Mouse (Mus musculus): ENCODE data around the gene Gpsm1. TPM values are rescaled to one million over a fixed set of nuclear protein-coding genes. Genes with fewer than 3 reads are reported as not detected.

Gpsm1 gene
- total and polyA plus RNA-seq, 3 experiments = 1.4 to 6.9 TPM; not detected in 1

- Histone ChIP-seq H3K27ac (ENCODE audit: control insufficient read depth, low read depth, low read length) (no peak overlapping the region), H3K9me3 (replicated peaks; ENCODE audit: insufficient read depth, low read length) (no peaks in the 10 kb centered on the region), H3K36me3 (ENCODE audit: control insufficient read depth in 1 of 2, insufficient read depth in 2 of 2, low read length in 2 of 2) (no peaks in the 10 kb centered on the region), H3K9ac (ENCODE audit: control insufficient read depth, low read depth, low read length, poor library complexity, severe bottlenecking) (no peak overlapping the region), H3K79me2 (ENCODE audit: control insufficient read depth, insufficient read depth, low read length, poor library complexity) (no peaks in the 10 kb centered on the region), H3K4me1 (ENCODE audit: control insufficient read depth in 1 of 2, insufficient read depth in 2 of 2, low read length in 2 of 2) (no peaks in the 10 kb centered on the region), H3K4me3 (ENCODE audit: control insufficient read depth in 1 of 2, insufficient read depth in 1 of 2, low read depth in 2 of 2, low read length in 2 of 2) (no peak overlapping the region), H3K27me3 (ENCODE audit: control insufficient read depth in 1 of 2, insufficient read depth in 2 of 2, low read length in 2 of 2) (peaks cover 0 to 6% of the 10 kb centered on the region in 2 experiments)
- DNase-seq (ENCODE audit: low read depth, low spot score) = no peak
- TF ChIP-seq ELF1 (IDR thresholded peaks at IDR 0.05; ENCODE audit: low read depth, low read length) (no peak), ZKSCAN1 (IDR thresholded peaks at IDR 0.05; ENCODE audit: low read depth, low read length) (no peak)
Measured at GRCm38 (mm10) chr2:26298856-26299230, 16.5 kb upstream of the Gpsm1 start.

- Histone ChIP-seq H3K4me3 (ENCODE audit: control insufficient read depth in 1 of 2, insufficient read depth in 1 of 2, low read depth in 2 of 2, low read length in 2 of 2) (no peak overlapping the region), H3K36me3 (ENCODE audit: control insufficient read depth in 1 of 2, insufficient read depth in 2 of 2, low read length in 2 of 2) (no peaks in the 10 kb centered on the region), H3K9me3 (replicated peaks; ENCODE audit: insufficient read depth, low read length) (no peaks in the 10 kb centered on the region), H3K4me1 (ENCODE audit: control insufficient read depth in 1 of 2, insufficient read depth in 2 of 2, low read length in 2 of 2) (no peaks in the 10 kb centered on the region), H3K79me2 (ENCODE audit: control insufficient read depth, insufficient read depth, low read length, poor library complexity) (no peaks in the 10 kb centered on the region), H3K27ac (ENCODE audit: control insufficient read depth, low read depth, low read length) (no peak overlapping the region), H3K9ac (ENCODE audit: control insufficient read depth, low read depth, low read length, poor library complexity, severe bottlenecking) (no peak overlapping the region), H3K27me3 (ENCODE audit: control insufficient read depth in 1 of 2, insufficient read depth in 2 of 2, low read length in 2 of 2) (peaks cover 0 to 6% of the 10 kb centered on the region in 2 experiments)
- TF ChIP-seq MXI1 (IDR thresholded peaks at IDR 0.05; ENCODE audit: low read depth, low read length) = no peak
- TF ChIP-seq NRF1 (IDR thresholded peaks at IDR 0.05; ENCODE audit: insufficient read depth, low read depth, low read length, poor library complexity, severe bottlenecking) = no peak
- no peak for TF ChIP-seq GABPA (IDR thresholded peaks at IDR 0.05; ENCODE audit: low read depth, low read length)
- no peak for TF ChIP-seq TAL1 (IDR thresholded peaks at IDR 0.05; ENCODE audit: low read length)
- no peak for TF ChIP-seq ZKSCAN1 (IDR thresholded peaks at IDR 0.05; ENCODE audit: low read depth, low read length)
- DNase-seq (ENCODE audit: low read depth, low spot score) = no peak
Measured at GRCm38 (mm10) chr2:26299336-26299735, 16.0 kb upstream of the Gpsm1 start.

- DNase-seq (ENCODE audit: low read depth, low spot score) = no peak
- H3K4me1 ChIP-seq (ENCODE audit: control insufficient read depth in 1 of 2, insufficient read depth in 2 of 2, low read length in 2 of 2) = no peaks in the 10 kb centered on the region
- no peak overlapping the region for H3K9ac ChIP-seq (ENCODE audit: control insufficient read depth, low read depth, low read length, poor library complexity, severe bottlenecking)
- TF ChIP-seq POLR2AphosphoS2 (IDR thresholded peaks at IDR 0.05; ENCODE audit: low read length) (no peak), UBTF (IDR thresholded peaks at IDR 0.05; ENCODE audit: borderline replicate concordance, insufficient read depth, low read depth, low read length) (no peak), MAFK (IDR thresholded peaks at IDR 0.05; ENCODE audit: borderline replicate concordance, low read depth, low read length) (no peak), USF1 (IDR thresholded peaks at IDR 0.05; ENCODE audit: low read depth, low read length) (no peak), TBP (IDR thresholded peaks at IDR 0.05; ENCODE audit: low read depth, low read length) (no peak), CHD2 (IDR thresholded peaks at IDR 0.05; ENCODE audit: low read length) (no peak)
- no peaks in the 10 kb centered on the region for H3K79me2 ChIP-seq (ENCODE audit: control insufficient read depth, insufficient read depth, low read length, poor library complexity)
- no peak overlapping the region for H3K4me3 ChIP-seq (ENCODE audit: control insufficient read depth in 1 of 2, insufficient read depth in 1 of 2, low read depth in 2 of 2, low read length in 2 of 2)
- no peaks in the 10 kb centered on the region for H3K9me3 ChIP-seq (replicated peaks; ENCODE audit: insufficient read depth, low read length)
- no peak overlapping the region for H3K27ac ChIP-seq (ENCODE audit: control insufficient read depth, low read depth, low read length)
- H3K27me3 ChIP-seq (ENCODE audit: control insufficient read depth in 1 of 2, insufficient read depth in 2 of 2, low read length in 2 of 2) = peaks cover 0 to 3% of the 10 kb centered on the region in 2 experiments
- H3K36me3 ChIP-seq (ENCODE audit: control insufficient read depth in 1 of 2, insufficient read depth in 2 of 2, low read length in 2 of 2) = no peaks in the 10 kb centered on the region
Measured at GRCm38 (mm10) chr2:26300161-26300807, 15.0 kb upstream of the Gpsm1 start.
